Mouse (Mus musculus) 3134 (cell line): Measurements from ENCODE around the gene Ppp1r14d.

ENCODE experiments used
- DNase-seq: peaks from one replicate; pipeline ENCODE4 v3.0.0-alpha.2; 2011; ENCODE audit warnings: low spot score; ENCODE audit not compliant: insufficient read length; ENCODE audit errors: extremely low read depth

Gene Ppp1r14d

DNA sequence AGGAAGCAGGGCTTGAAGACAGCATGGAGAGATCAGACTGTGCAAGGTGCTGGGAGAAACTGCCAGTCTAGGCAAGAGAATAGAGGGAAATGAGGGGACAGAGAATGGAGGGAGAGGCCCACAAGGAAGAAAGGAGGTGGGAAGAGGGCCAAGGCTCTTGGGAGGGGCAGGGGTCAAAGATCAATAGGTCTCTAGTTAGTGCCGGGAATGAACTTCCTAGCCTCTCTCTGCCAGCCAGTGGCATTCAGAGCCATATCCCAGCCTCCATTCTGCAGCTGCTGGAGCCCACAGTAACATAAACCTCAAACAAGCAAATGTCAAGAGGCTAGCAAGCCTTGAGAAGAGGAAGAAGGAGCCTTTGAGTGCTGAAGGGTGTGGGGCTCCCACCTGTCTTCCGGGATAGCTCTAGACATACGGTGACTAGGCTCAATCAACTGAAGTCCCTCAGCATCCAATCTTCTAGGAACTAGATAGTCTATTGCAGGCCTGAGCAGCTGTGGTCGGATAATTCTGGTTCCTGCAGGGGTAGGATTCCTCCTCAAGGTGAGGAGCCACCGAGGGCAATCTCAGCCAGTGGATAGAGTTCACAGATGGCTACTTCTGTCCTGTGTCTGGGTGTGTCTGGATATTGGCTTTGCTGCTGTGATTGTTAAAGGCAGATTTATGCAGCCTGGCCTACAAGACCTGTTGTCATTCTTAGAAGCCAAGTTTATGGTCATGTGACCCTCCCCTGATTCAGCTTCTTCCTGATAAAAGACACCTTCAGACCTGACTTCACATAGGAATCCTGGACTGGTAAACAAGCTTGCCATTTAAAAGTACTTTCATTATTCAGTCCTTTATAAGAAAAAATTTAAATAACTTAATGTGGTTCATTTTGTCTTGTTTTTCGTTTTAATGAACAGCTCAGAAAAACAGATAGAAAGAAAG lies at the start of gene Ppp1r14d:
Gene Ppp1r14d (minus strand): TSS at position 132 of the 930 bp plus-strand sequence.
- no peak for DNase-seq

- DNase-seq, result no peak
Observed at GRCm38 (mm10) chr2:119277810-119278209, 48.1 kb upstream of the Ppp1r14d start.

- no peak for DNase-seq
Observed at GRCm38 (mm10) chr2:119276926-119277325, 47.2 kb upstream of the Ppp1r14d start.

DNA sequence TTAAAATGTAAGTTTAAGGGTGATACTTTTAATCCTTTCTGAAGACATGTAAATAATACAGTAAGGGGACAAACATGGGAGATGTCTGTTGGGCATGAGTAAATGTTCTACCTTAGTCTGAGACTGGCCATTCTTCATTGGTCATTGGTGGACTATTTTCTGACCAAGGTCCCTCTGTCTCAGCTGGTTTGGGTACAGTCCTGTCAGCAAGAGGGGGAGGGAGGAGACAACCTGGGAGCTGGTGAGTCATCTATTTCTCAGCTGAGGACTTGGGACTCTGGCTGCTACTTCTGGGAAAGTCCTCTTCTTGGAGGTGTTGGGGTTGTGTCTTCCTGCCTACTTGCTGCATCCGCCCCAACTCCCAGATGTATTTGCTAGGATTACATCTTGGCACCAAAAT lies 44.4 kb upstream of the Ppp1r14d start:
- DNase-seq, result no peak

GRCm38 (mm10) chr2:119270643-119271331 lies 41.1 kb upstream of the Ppp1r14d start, which contains the start of gene Rhov:
Gene Rhov (minus strand): TSS chr2:119271272.
- no peak for DNase-seq

- no peak for DNase-seq
Observed at GRCm38 (mm10) chr2:119270286-119270642, 40.6 kb upstream of the Ppp1r14d start.

DNA sequence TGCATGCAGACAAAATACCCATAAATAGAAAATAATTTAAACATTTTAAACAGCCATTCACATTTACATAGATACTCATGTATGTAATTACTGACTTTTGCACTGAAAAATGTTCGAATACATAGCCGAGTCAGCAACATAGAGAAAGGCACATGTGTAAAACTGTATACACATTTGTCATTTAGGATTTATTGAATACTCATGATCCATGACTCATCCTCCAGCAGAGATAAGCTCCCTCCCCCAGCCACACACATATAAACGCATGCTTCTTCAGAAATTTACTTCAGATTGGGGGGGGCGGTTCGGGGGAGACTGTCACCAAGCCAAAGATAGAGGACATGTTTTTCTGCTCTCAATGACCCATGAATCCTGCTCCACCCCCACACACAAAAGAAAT lies 34.1 kb upstream of the Ppp1r14d start:
- DNase-seq, result no peak

DNA sequence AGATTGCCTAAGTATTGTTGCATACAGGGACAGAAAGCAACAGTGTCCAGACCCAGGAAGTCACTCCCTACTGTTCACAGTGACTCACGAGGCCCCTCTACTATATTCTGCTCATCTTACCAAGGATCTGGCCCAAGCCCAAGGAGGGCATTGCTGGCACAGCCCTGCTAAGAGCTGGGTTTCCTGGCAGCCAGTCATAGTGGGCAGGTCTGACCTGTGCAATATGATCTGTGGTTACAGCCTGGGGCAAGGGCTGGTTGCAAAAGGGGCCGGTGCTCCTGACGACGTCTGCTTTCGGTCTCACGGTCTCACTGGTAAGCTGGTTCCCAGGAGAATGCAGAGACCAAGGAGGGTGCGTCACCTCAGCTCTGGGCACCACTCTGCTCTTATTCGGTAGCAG lies 33.3 kb upstream of the Ppp1r14d start:
- DNase-seq, result peak; percentile 94

DNA sequence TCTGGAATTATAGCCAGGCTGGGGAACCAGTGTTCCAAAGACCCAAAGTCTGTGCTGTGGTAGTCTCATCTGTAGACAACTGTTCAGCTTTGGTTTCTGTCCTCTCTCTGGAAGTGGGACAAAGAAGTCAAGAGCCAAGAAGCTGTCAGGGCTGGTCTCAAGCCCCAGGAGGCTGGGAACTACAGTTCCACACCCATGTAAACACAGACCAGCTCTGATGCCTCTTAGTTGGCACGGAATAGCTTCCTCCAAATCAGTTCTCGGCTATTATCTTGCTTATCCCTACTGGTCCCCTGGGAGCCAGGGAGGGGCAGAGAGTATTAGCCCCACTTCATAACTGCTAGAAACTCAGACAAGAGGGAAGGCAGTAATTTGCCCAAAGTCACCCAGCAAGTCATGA lies 31.6 kb upstream of the Ppp1r14d start:
- no peak for DNase-seq

DNA sequence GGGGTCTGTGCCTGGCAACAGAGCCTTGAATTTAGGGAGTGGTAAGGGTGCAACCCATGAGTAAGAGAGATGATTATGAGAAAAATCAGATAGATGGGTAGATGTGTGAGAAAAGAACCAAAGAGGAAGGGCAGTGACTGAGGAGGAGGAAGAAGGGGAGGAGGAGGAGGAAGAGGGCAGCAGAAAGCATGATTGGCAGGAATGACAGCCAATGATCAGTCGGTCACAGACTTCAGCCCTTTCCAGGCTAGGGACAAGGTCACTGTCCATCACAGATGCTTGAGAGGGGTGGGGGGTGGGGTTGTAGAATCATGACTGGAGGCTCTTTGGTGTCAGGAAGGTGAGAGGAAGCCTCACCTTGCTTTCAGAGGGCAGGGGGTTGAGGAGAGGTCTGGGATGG lies 30.8 kb upstream of the Ppp1r14d start:
- DNase-seq, result no peak

- no peak for DNase-seq
Observed at GRCm38 (mm10) chr2:119254976-119255375, 25.3 kb upstream of the Ppp1r14d start.

GRCm38 (mm10) chr2:119250826-119251478 lies 21.2 kb upstream of the Ppp1r14d start:
- peak; percentile 54 for DNase-seq

DNA sequence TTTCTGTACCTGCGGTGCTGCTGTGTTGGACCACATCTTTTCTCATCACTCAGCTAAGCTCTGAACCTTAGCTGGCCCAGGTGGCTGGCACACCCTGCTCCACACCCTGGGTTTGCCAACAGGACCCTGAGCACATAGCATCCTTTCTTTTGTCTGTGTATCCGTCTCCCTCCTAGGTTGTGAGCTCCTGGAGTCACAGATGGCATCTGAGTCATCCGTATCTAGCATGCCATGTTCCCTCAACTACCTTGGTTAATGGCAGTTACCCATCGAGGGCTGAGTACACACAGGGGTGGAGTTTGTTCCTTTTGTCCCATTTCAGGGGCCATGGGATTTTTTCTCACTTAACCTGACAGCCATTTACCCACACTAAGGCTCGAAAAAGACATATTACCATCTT lies 20.7 kb upstream of the Ppp1r14d start:
- no peak for DNase-seq

GRCm38 (mm10) chr2:119249592-119250061 lies 19.9 kb upstream of the Ppp1r14d start:
- no peak for DNase-seq

DNA sequence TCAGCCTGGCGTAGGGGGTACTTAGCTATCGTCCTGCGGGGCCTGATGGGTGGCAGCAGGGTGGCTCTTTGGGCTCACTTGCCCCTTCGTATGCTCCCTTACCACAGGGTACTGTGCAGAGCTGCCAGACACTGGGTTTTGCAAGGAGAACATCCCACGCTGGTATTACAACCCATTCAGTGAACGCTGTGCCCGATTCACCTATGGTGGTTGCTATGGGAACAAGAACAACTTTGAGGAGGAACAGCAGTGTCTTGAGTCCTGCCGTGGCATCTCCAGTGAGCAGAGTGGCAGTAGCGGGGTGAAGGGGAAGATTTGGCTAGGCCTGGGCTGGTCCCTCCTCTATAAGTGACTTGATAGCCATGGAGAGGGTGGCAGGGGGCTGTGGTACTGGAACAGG lies 18.2 kb upstream of the Ppp1r14d start:
- DNase-seq, result no peak

DNA sequence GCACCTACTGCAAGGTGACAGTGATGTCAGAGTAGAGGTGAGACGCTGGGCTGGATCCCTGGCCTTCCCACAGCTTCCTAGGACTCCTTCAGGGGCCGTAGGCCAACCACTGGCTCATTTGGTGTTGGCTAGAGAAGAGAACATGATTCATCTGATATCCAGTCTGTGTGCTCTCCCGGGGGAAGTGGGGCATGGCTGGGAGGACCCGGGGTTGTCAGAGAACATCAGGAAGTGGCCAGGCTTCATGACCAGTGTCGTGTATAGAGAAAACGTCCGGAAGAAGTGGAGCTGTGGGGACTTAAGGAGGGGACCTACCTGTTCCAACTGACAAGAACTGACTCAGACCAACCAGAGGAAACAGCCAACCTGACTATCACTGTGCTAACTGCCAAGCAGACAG lies 15.5 kb upstream of the Ppp1r14d start:
- no peak for DNase-seq

GRCm38 (mm10) chr2:119242548-119242947 lies 12.8 kb upstream of the Ppp1r14d start:
- DNase-seq, result no peak

DNA sequence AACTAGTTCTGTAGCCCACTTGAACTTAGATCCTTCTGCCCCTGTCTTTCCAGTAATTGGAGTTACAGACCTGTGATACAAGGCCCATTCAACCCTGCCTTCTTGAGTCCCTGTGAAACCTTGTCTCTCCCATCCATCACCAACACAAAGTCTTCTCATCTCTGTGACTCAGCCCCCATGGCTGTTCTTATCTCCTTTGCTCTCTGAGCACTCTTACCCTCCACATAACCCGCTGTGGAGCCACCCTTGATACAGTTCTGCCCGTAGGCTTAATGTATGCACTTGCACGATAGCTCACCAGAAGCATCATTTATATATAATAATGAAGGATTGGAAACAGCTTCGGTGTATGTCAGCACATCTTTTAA lies 11.1 kb upstream of the Ppp1r14d start:
- no peak for DNase-seq

DNA sequence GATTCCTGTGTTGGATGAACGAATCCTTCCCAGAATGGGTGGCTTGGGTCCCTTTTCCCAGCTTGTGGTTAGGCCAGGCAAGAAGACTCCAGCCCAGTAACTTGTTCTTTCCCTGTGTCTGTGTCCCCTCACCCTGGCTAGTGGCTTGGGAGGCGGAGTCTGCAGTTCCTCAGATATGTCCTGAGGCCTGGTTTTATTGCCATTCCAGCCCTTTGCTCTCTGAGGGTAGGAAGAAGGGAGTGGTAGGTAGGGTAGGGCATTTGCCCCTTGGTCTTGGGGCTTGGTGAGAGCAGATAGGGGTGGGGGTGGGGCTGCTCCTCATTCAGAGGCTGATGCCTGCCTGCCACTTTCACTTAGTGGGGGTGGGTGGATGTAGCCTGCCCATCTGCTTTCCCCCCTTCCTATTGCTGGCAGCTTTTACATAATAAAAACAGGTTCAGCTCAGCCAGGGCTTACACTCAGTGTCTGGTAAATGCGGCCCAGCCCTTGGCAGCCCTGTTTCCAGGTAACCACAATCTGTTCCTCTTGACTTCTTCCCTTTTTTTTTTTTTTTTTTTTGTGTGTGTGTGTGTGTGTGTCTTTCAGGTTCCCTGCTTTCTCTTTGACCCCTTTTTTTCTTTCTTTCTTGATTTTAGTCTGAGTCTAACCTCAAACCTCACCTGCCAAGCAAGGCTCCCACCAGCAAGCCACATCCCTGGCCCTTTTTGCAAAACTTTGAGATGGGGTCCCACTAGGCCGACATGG lies 10.5 kb upstream of the Ppp1r14d start:
- DNase-seq, result no peak

DNA sequence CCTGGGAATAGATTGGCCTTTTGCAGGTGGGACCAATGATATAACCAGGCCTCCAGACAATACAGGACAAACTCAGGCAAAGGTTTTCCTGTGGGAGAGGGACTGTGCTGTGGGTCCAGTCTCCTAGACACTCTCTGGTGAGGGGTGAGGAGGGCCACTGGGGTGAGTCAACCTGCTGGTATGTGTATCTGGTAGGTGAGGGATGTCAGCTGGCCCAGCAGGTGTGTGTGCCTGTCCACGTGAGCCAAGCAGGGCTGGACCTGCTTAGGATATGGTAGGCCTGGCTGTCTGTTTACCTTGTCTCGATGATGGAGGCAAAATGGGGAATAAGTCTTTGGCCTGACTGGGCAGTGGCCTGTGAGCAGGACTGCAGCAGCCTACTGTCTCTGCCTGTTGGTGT lies 9.0 kb upstream of the Ppp1r14d start:
- no peak for DNase-seq

GRCm38 (mm10) chr2:119237871-119238220 lies 8.1 kb upstream of the Ppp1r14d start:
- DNase-seq, result peak; percentile 19
